Mouse (Mus musculus): ENCODE results near the gene Abhd14a. TPM values are rescaled to one million over a fixed set of nuclear protein-coding genes. Genes with fewer than 3 reads are reported as not detected.
"Not testable (repeated sequence)": the region's sequence is repeated elsewhere in the genome, so short reads cannot be mapped to it uniquely, and the experiment has no call there.

Abhd14a gene
- polyA plus RNA-seq (2015; fragmentation: Nextera tagmentation; extraction: Ambion mirVana) = 51.7 and 52.7 TPM in 2 replicates

DNA sequence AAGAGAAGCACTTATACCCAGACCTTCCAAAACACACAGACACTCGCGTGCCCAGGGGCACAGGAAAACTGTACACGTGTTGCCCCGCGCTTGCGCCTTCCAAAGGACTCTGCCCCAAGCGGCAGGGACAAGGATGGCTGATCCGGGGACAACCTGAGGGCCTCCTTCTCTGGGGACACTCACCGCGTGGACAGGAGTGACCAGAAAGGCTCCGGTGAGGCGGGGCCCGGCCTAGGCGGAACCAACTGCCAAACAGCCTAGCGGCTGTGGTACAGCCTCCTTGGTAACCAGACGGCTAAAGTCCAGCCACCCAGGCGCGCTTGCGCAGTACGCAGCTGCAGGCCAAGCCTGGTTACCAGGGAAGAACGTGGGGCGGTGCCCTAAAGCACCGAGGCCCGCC lies at the start of gene Abhd14a, which contains the start of gene Abhd14b:
TSS of gene Abhd14a (minus strand) at position 331 of the 400 bp plus-strand sequence.
TSS of gene Abhd14b (plus strand) at position 112 of the 400 bp plus-strand sequence.
- peak within 1 kb of the TSS; percentile 75 for H3K9ac ChIP-seq
- H3K4me1 ChIP-seq (replicated peaks) = peaks cover 58% of the 10 kb centered on the region
- peak within 1 kb of the TSS; percentile 73 for H3K4me2 ChIP-seq
- no peaks in the 10 kb centered on the region for H3K36me3 ChIP-seq
- H3K27me3 ChIP-seq = 0 out of 2 replicates have a peak, but pooled peaks cover 3% of the 10 kb centered on the region
- ATAC-seq (ENCODE audit: low FRiP score) = peak; percentile 79
- under 1% methylated on average over 24 of the region's 24 CpGs for WGBS
- H3K9me3 ChIP-seq = no peaks in the 10 kb centered on the region
- H3K4me3 ChIP-seq = peak within 1 kb of the TSS; percentile 52
- H3K27ac ChIP-seq = peak within 1 kb of the TSS; percentile 78

DNA sequence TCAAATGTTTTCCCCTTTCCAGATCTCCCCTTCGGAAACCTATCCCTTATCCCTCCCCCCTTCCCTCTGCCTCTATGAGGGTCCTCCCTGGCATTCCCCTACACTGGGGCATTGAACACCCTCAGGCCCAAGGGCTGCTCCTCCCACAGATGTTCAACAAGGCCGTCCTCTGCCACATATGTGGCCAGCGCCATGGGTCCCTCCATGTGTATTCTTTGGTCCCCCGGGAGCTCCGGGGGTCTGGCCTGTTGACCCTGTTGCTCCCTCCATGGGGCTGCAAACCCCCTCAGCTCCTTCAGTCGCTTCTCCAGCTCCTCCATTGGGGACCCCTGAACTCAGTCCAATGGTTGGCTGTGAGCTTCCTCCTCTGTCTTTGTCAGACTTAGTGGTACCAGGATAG lies 40.1 kb upstream of the Abhd14a start:
- H3K4me2 ChIP-seq; H3K4me1 ChIP-seq (replicated peaks); H3K9ac ChIP-seq; H3K27me3 ChIP-seq; H3K9me3 ChIP-seq; H3K4me3 ChIP-seq; ATAC-seq (ENCODE audit: low FRiP score); H3K27ac ChIP-seq: not testable (repeated sequence)
- peaks cover 39% of the 10 kb centered on the region for H3K36me3 ChIP-seq
- WGBS = 88% methylated on average over 6 of the region's 6 CpGs

DNA sequence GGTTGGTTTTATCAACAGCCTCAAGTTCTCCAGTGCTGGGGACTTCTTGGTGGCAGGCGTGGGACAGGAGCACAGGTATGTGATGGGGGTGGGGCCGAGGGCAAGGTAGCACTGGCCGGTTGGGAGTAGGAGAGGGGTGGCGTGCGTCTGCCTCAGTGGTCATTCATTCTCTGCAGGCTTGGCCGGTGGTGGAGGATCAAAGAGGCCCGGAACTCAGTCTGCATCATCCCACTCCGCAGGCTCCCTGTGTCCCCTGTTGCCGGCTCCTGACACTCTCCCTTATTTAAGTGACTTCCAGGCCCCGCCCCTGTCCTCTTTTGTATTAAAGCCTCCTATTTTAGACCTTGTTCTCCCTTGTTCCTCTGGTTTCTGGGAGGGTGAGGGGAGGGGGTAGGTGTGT lies 37.6 kb upstream of the Abhd14a start:
- no peaks in the 10 kb centered on the region for H3K4me1 ChIP-seq (replicated peaks)
- ATAC-seq (ENCODE audit: low FRiP score) = no peak
- peaks cover 63% of the 10 kb centered on the region for H3K36me3 ChIP-seq
- WGBS = 82% methylated on average over 10 of the region's 10 CpGs
- no peak overlapping the region for H3K9ac ChIP-seq
- no peak overlapping the region for H3K4me3 ChIP-seq
- H3K27ac ChIP-seq = no peak overlapping the region
- no peaks in the 10 kb centered on the region for H3K9me3 ChIP-seq
- no peaks in the 10 kb centered on the region for H3K27me3 ChIP-seq
- no peak overlapping the region for H3K4me2 ChIP-seq

DNA sequence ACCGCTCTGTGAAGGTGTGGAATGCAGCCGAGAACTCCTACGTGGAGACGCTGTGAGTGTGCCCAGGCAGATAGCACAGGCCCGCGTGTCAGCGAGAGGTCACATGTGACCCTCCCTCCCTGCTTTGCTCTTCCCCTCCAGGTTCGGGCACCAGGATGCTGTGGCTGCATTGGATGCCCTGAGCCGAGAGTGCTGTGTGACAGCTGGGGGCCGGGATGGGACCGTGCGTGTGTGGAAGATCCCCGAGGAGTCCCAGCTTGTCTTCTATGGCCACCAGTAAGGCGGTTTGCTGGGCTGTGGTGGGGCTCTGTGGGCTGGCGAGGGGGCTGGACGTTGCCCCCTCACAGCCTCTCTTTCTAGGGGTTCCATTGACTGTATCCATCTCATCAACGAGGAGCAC lies 36.1 kb upstream of the Abhd14a start:
- H3K4me1 ChIP-seq (replicated peaks) = peaks cover 4% of the 10 kb centered on the region; the same call in 1 of the 2 replicates
- no peak for ATAC-seq (ENCODE audit: low FRiP score)
- no peaks in the 10 kb centered on the region for H3K27me3 ChIP-seq
- H3K4me2 ChIP-seq = no peak overlapping the region
- H3K27ac ChIP-seq = no peak overlapping the region
- WGBS = 93% methylated on average over 17 of the region's 17 CpGs
- H3K9ac ChIP-seq = no peak overlapping the region
- H3K9me3 ChIP-seq = no peaks in the 10 kb centered on the region
- no peak overlapping the region for H3K4me3 ChIP-seq
- H3K36me3 ChIP-seq = peaks cover 66% of the 10 kb centered on the region

DNA sequence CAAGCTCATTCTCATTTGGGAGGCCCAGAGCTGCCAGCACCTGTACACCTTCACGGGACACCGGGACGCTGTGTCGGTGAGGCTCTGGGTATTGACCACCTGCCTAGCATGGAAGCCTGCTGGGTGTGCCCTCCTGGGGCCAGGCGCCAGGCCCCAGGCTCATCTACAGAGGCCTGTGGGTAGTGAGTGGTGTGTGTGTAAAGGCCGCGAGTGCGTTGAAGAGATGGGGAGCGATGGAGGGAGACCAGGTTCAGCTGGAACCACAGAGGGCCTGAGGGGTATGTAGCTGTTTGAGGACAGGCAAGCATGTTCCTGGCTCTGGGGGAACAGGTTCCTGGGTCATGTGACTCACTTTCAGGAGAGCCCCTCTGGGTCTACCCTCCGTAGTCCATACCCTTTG lies 35.7 kb upstream of the Abhd14a start:
- no peak for ATAC-seq (ENCODE audit: low FRiP score)
- H3K4me2 ChIP-seq = no peak overlapping the region
- H3K27me3 ChIP-seq = no peaks in the 10 kb centered on the region
- no peak overlapping the region for H3K9ac ChIP-seq
- no peaks in the 10 kb centered on the region for H3K9me3 ChIP-seq
- 93% methylated on average over 10 of the region's 10 CpGs for WGBS
- H3K4me1 ChIP-seq (replicated peaks) = peaks cover 8% of the 10 kb centered on the region
- H3K36me3 ChIP-seq = peaks cover 66% of the 10 kb centered on the region
- no peak overlapping the region for H3K4me3 ChIP-seq
- no peak overlapping the region for H3K27ac ChIP-seq

DNA sequence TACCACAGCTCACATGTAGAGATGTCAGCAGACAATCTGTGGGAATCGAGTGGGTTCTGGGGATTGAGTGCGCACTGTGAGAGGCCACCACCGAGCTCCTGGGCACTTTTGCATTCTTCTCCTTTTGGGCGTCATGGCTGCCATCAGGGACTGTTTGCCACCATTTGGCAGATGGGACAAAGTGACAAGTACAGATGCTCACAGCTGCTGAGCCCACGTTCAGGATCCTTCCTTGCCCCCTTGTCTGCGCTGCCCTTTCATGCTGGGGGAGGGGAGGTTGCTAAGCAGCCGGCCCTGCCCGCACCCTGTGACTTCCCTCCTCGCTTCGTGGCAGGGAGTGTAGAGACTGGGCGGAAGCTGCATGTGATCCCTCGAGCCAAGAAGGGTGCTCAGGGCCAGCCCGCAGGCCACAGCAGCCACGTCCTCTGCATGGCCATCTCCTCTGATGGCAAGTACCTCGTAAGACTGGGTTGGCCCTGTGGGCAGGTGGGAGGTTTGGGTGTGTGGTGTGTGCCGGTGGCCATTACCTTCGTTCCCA lies 35.2 kb upstream of the Abhd14a start:
- Histone ChIP-seq H3K27ac (no peak overlapping the region), H3K4me1 (replicated peaks) (peaks cover 13% of the 10 kb centered on the region), H3K9me3 (no peaks in the 10 kb centered on the region), H3K27me3 (no peaks in the 10 kb centered on the region), H3K4me3 (no peak overlapping the region), H3K4me2 (no peak overlapping the region), H3K36me3 (peaks cover 66% of the 10 kb centered on the region), H3K9ac (no peak overlapping the region)
- 88% methylated on average over 17 of the region's 17 CpGs for WGBS
- no peak for ATAC-seq (ENCODE audit: low FRiP score)

DNA sequence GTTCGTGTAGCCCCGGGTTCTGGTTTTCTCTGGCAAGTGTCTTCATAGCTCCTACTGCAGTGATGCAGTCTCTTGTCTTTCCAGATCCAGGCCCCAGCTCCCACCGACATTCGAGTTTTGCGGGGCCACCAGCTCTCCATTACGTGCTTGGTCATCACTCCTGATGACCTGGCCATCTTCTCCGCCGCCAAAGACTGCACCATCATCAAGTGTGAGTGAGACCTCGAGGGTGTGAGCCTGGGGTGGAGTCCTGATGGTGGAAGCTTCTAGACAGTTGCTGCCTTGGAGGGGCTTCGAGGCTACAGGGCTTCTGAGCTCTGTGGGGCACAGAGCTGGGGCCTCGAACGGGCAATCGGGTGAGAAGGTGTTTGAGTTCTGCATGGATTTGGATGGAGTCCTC lies 34.2 kb upstream of the Abhd14a start:
- no peak overlapping the region for H3K4me3 ChIP-seq
- no peak overlapping the region for H3K9ac ChIP-seq
- H3K27ac ChIP-seq = no peak overlapping the region
- no peaks in the 10 kb centered on the region for H3K9me3 ChIP-seq
- H3K4me2 ChIP-seq = no peak overlapping the region
- H3K27me3 ChIP-seq = no peaks in the 10 kb centered on the region
- H3K36me3 ChIP-seq = peaks cover 66% of the 10 kb centered on the region
- H3K4me1 ChIP-seq (replicated peaks) = peaks cover 16% of the 10 kb centered on the region
- ATAC-seq (ENCODE audit: low FRiP score) = no peak
- WGBS = 96% methylated on average over 13 of the region's 13 CpGs

DNA sequence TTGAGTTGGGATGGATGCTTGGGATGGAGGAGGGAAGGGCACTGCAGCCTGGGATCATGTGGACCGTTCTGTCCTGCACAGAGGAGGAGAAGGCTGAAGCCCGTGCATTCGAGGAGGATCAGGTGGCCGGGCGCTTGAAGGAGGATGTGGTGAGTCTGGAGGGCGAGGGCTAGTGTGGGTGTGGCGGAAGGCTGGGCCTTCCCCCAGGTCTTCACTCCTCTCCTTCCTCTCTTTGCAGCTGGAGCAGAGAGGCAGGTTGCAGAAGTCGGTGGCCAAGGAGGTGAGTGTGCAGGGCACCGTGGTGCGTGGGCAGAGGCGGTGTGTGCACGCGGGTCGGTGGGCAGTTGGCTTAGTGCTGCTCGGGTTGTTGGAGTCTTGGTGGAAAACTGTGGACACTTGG lies 33.6 kb upstream of the Abhd14a start:
- no peaks in the 10 kb centered on the region for H3K27me3 ChIP-seq
- 91% methylated on average over 15 of the region's 15 CpGs for WGBS
- H3K4me2 ChIP-seq = no peak overlapping the region
- peaks cover 62% of the 10 kb centered on the region for H3K36me3 ChIP-seq
- H3K4me3 ChIP-seq = no peak overlapping the region
- no peak overlapping the region for H3K27ac ChIP-seq
- no peak for ATAC-seq (ENCODE audit: low FRiP score)
- no peak overlapping the region for H3K9ac ChIP-seq
- H3K9me3 ChIP-seq = no peaks in the 10 kb centered on the region
- H3K4me1 ChIP-seq (replicated peaks) = peaks cover 22% of the 10 kb centered on the region

DNA sequence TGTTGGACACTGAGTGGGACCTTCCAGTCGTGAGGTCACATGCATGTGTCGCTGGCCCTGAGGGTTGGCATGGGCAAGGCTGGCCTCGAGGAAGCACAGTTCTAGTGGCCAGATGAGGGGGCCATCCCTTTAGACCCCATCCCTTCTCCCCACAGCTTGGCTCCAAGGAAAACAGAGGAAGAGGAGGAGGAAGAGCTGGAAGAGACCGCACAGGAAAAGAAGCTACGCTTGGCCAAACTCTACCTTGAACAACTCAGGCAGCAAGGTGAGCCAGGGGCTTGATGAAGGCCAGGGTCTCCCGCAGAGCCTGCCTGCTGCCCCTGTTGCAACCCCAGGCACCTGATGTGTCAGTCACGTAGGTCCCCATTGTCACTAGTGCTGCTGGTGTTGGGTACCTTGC lies 33.1 kb upstream of the Abhd14a start:
- Histone ChIP-seq H3K36me3 (peaks cover 56% of the 10 kb centered on the region), H3K27ac (no peak overlapping the region)
- no peak for ATAC-seq (ENCODE audit: low FRiP score)

DNA sequence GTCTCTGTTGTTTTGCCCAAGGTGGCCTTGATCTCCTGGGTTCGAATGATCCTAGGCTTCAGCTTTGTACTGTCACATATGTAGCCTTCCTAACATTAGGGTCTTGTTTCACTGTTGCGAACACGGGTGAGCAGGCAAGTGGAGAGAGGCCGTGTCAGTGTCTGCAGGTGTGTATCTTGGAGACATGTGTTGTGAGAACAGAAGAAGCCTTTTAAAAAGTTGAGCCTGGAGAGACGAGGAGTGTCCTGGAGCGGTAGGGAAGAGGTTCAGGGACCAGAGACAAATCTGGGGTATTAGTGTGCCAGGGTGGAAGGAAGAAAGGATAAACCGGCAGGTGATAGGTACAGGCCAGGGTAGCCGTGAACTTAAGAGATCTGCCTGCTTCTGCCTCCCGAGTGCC lies 30.6 kb upstream of the Abhd14a start:
- WGBS = 86% methylated on average over 9 of the region's 9 CpGs
- H3K9ac ChIP-seq = peak overlapping the region; percentile 77
- peaks cover 32% of the 10 kb centered on the region for H3K36me3 ChIP-seq
- no peaks in the 10 kb centered on the region for H3K9me3 ChIP-seq
- peak overlapping the region; percentile 92 for H3K4me2 ChIP-seq
- no peak overlapping the region for H3K27ac ChIP-seq
- H3K4me3 ChIP-seq = peak overlapping the region; percentile 71
- H3K27me3 ChIP-seq = 0 out of 2 replicates have a peak, but pooled peaks cover 3% of the 10 kb centered on the region
- ATAC-seq (ENCODE audit: low FRiP score) = no peak
- peaks cover 37% of the 10 kb centered on the region for H3K4me1 ChIP-seq (replicated peaks)

More for the DNA sequence above, 33.1 kb upstream of the Abhd14a start:
- no peak overlapping the region for H3K4me3 ChIP-seq
- peaks cover 23% of the 10 kb centered on the region for H3K4me1 ChIP-seq (replicated peaks)
- H3K9me3 ChIP-seq = no peaks in the 10 kb centered on the region
- no peak overlapping the region for H3K4me2 ChIP-seq
- WGBS = 90% methylated on average over 7 of the region's 7 CpGs
- no peaks in the 10 kb centered on the region for H3K27me3 ChIP-seq
- H3K9ac ChIP-seq = no peak overlapping the region

DNA sequence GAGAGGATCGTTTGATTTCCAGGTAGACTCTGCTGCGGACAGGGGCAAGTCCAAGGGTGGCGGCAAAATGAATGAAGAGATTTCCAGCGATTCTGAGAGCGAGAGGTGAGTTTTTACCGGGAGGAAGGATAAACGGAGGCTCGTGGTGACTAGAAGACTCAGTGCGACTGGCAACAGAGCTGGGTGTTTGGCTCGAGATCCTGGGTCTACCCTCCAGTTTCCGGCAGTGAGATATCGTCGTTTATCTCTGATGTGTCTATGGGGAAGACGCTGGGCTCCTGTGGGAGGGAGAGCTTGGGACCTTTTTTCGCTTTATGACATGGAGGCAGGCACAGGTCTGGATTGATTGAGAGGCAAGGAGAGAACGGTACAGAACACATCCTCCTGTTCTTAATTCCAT lies 30.2 kb upstream of the Abhd14a start:
- WGBS = 5% methylated on average over 16 of the region's 16 CpGs
- peak overlapping the region; percentile 92 for H3K4me2 ChIP-seq
- H3K9me3 ChIP-seq = no peaks in the 10 kb centered on the region
- peak overlapping the region; percentile 77 for H3K9ac ChIP-seq
- H3K36me3 ChIP-seq = peaks cover 27% of the 10 kb centered on the region
- no peak overlapping the region for H3K27ac ChIP-seq
- ATAC-seq (ENCODE audit: low FRiP score) = no peak
- peaks cover 37% of the 10 kb centered on the region for H3K4me1 ChIP-seq (replicated peaks)
- peak overlapping the region; percentile 71 for H3K4me3 ChIP-seq
- 0 out of 2 replicates have a peak, but pooled peaks cover 3% of the 10 kb centered on the region for H3K27me3 ChIP-seq

DNA sequence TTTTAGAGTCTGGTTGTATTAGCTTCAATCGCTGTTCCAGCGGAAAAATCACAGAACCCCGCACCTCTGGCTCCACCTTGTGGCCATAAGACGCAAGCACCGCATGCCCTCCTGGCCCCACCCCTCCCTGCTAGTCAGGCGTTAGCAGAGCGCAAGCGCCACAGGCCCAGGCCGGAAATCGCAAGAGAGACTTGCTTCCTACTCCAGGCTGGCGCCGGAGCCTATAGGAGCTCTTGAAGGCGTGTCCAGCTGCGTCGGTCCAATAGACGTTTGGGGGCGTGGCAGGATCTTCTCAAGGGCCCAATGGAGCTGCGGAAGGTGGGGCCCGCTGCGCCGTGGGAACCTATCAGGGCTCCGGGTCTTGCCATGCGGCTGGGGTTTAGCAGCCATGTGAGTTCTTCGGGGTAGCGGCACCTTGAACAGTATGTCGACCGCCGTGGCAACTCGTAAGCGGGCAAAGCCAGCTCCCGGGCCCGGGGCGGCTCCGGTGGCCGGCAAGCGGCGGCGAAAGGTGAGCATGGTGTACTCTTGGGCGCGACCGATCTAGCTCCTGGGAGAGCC lies 29.5 kb upstream of the Abhd14a start, which contains the start of gene Parp3:
TSS of gene Parp3 (minus strand) at position 26 of the 561 bp plus-strand sequence.
- Histone ChIP-seq H3K9ac (peak within 1 kb of the TSS; percentile 77), H3K36me3 (peaks cover 23% of the 10 kb centered on the region), H3K4me2 (peak within 1 kb of the TSS; percentile 92), H3K27ac (peak within 1 kb of the TSS; percentile 18; the same call in 1 of the 2 replicates), H3K27me3 (0 out of 2 replicates have a peak, but pooled peaks cover 3% of the 10 kb centered on the region), H3K4me3 (peak within 1 kb of the TSS; percentile 71), H3K9me3 (no peaks in the 10 kb centered on the region), H3K4me1 (replicated peaks) (peaks cover 41% of the 10 kb centered on the region)
- under 1% methylated on average over 41 of the region's 41 CpGs for WGBS
- ATAC-seq (ENCODE audit: low FRiP score) = peak; percentile 98

All from hindbrain, embryonic 13.5 days (tissue).